Mouse (Mus musculus): ENCODE data around the gene Zfp938.
A peak's percentile ranks its signal among the peaks of the same experiment; 100 is the strongest.

The Zfp938 gene

DNA sequence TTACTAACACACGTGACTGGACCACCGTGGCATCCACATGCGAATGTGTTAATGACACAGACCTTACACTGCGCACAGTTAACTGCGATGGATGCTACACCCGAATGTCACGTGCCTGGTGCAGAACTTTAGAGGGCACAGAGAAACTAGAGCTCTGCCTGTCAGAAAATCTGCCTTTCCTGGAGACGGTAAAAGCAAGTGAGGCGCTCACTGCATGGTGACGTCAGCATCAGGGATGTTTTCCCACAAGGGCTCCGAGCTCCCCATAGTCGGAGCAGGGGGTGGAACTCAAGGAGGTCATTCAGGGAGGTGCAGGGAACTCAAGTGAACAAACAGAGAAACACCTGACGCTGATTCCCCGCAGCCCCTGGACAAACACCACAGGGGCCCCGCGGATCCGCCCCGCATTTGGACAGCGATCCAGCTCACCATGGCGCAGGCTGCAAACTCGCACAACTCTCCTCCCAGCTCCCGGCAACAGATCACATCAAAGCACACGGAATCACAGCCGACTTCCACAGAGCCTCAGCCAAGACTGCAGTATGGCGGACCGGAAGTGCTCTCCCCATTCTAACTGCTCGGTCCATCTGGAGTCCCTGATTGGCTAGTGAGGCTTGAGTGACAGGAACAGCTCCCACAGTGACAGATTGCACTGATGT lies at the start of gene Zfp938:
TSS of gene Zfp938 (minus strand) at position 539 of the 659 bp plus-strand sequence.
- DNase-seq (ENCODE audit: extremely low read depth, low read depth, low spot score), result peak; percentile 11

DNA sequence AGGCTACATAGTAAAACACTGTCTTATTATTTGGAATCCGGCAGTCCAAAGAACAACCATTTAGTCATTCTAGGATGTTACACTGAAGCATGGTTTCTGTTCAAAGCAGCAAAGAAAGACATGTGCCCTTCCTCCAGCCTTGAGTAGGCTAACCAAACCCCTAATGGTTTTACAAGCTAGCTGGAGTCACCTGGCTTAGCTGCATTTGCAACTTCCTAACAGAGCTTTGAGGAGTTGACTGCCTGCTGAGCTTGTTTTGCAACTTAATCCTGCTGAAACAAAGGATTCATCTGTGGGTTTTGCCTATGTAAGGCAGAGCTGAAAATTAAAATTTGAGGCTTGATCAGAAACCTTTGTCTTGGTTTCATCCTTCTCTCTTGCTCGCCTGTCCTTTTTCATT lies 16.3 kb upstream of the Zfp938 start:
- DNase-seq (ENCODE audit: extremely low read depth, low read depth, low spot score), result no peak

DNA sequence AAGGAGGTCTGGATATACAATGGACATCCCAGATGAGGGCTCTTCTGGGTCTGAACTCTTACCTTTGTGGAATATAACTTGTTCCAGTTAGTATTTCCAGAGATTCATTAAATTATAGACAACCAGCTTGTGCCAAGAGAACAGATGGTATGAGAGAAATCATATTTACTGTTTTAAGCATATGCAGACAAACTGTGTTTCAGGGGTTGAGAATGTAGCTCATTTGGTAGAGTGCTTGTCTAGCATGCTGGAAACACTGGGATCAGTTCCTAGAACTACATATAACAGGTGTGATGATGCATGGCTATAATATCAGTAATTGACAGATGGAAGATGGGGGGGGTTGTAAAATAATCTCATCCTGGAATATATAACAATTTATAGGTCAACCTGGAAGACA lies 3.9 kb upstream of the Zfp938 start:
- DNase-seq (ENCODE audit: extremely low read depth, low read depth, low spot score), result no peak

DNA sequence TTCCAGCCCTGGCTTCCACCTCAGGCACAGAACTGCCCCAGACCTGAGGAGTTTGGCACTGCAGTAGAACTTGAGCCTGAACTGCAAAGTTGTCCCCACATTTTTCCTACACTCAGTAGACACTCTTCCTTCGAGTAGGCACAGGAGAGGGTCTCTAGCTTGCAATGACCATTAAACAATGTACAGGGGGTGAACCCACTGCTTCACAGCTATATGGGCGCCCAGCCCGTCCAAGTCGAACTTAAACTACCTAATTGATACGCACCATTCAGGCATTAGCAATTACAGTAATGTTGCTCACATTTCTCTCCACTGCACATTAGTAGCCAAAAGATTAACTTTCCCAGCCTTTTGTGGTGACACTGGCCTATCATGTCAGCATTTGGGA lies 315 bp upstream of the Zfp938 start:
- DNase-seq (ENCODE audit: extremely low read depth, low read depth, low spot score), result no peak

DNA sequence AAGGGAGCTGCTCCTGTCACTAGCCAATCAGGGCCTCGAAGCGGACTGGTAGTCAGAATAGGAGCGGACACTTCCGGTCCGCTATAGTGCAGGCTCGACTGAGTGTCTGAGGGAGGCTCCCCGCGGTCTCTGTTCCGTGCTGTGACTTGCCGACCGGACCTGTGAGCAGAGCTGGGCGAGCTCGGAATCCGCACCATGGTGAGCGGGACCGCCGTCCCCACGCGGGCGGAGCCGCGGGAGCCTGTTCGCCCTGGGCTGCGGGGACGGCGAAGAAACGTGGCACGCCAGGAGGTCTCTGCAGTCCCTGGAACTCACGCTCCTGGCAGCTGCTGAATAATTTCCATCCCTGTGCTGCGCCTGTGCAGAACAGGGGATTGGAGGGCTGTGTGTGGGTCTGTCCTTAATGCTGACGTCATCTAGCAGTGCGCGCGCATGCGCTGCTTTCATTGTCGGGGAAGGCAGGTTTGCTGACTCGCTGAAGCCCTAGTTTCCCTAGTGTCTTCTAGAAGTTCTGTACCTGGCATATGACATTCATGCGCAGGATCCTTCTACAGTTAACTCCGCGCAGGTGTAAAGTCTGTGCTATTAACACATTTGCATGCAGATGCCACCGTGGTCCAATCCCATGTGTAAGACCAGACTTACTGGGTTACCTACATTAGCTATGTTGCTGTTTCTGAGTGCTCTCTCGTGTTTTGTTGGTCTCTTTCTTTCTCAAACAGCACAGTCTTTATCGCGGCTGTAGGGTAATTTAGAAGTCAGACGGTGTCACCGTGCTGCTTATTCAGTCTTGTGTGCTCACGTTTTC lies 62.6 kb downstream of the Zfp938 start:
- DNase-seq (ENCODE audit: extremely low read depth, low read depth, low spot score), result peak; percentile 19

All from fat pad, adult 2 months (tissue).